Mouse (Mus musculus) bone marrow, adult 2 months (tissue): ENCODE data around the gene Gm5460.

Experiments used
- CTCF ChIP-seq: fragments of 200-500 bp; IDR thresholded peaks from 2 replicates; pipeline ENCODE4 v1.5.1; 2011; ENCODE audit warnings: low read length, control low read depth; ENCODE audit not compliant: control insufficient read depth, insufficient read depth
- POLR2A ChIP-seq: fragments of 200-500 bp; IDR thresholded peaks from 2 replicates; pipeline ENCODE4 v1.6.1; 2011; ENCODE audit warnings: low read depth, mild to moderate bottlenecking, control low read depth, low read length, borderline replicate concordance; ENCODE audit not compliant: control insufficient read depth

DNA sequence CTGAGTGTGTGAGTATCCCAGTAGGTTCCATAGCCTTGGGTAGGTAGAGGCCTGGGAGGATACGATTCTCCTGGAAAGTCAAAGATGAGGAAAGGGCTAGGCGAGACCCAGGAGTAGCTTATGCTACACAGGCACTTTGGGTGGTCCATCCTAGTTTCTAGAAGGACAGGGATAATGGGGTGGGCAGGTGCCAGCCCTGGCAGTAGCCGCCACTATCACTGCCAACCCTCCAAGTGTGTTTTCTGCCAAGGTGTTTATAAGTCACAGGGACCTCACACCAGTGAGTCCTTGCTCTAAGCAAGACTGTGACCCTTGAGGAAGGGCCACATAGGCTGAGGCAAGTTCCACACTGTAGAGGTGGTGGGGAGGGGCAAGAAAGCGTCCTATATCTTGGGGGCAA is 24.7 kb downstream of the Gm5460 start:
- no peak for TF ChIP-seq POLR2A
- TF ChIP-seq CTCF, result no peak
